Mouse (Mus musculus) heart, postnatal 36 days (tissue): ENCODE results near the gene Gm28048. TPM values are rescaled to one million over a fixed set of nuclear protein-coding genes. Genes with fewer than 3 reads are reported as not detected.

ENCODE experiments used
- DNase-seq, 2 experiments: peaks; one replicate each; pipeline ENCODE4 v3.0.0; 2021 to 2022
- intact Hi-C: fragments of 180-260 bp; cut with DNase I; formaldehyde crosslinking; loops from one replicate; pipeline ENCODE4 v1.15.1; 2025
- total RNA-seq, 2 experiments: library from RNA; stranded (reverse); gene quantifications; 2 replicates each; pipeline ENCODE4 v1.2.3; 2021

Gene Gm28048
- total RNA-seq, 2 experiments from 2014 or later = 4.4 to 5.2 TPM

DNA sequence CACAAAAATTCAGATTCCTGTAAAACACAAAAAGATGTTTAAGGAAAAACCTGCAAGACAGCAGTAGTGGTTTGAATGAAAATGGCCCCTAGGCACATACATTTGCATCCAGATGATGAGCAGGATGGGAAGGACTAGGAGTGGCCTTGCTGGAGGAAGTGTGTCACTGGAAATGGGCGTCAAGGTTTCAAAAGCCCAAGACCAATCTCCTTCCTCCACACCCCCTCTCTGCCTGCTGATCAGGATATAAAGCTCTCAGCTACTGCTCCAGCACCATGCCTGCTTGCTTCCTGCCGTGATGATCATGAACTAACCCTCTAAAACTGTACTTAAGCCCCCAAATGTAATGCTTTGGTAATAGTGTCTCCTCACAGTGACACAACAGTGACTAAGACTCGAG is 81.8 kb downstream of the Gm28048 start:
- intact Hi-C loops = no loop called here
- no peak for DNase-seq

DNA sequence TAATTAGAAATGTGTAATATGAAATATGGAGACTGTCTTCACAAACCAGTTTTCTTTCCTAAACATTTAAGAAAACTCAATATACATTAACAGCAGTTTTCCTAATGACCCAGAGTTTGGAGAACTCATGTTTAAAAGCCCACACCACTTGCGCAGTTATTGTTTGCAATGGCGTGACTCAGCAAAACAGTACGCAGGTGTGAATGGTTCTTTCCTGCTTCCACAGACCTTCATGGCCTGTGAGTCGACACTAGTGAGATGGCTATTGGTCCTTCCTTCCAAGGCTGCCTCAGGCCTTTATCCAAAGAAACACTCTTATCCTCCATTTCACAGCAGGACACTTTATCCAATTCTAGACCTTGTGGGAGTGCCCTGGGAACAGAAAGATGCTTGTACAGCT is 84.2 kb downstream of the Gm28048 start:
- intact Hi-C loops = no loop called here

DNA sequence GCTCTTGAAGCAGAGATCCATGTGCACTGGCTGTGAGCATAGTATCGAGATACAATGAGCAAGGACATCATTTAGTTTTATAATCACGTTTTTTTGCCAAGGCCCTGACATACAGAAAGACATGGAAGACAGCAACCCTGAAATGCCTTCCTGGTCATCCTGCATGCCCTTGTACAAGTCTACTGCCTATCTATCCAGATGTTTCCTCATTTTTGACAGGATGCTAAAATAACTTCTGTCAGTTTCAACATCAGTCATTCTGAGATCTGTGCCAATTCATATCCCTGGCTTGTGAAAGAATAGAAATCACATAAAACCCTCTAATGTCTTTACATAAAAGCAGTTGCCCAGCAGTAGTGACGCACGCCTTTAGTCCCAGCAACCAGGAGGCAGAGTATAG is 84.8 kb downstream of the Gm28048 start:
- no peak for DNase-seq
- intact Hi-C loops = no loop called here

More for the DNA sequence above, 84.2 kb downstream of the Gm28048 start:
- DNase-seq = no peak

DNA sequence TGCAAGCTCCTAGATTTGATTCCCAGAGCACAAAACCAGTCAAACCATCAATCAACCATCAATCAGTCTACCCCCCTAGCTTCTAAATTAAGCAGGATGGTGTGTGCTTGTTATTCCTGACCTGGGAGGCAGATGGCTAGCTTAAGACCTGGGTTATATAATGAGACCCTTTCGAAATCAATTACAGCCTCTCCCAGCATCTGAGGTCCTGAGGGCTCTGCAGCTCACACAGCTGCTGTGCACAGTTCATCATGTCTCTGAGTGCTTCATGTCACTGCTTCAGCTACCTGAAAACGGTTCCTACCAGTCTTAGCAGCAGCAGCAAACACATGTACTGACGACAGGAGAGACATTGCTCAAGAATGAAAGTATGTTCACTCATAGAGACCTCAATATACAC is 88.8 kb downstream of the Gm28048 start:
- intact Hi-C loops = no loop called here
- no peak for DNase-seq

DNA sequence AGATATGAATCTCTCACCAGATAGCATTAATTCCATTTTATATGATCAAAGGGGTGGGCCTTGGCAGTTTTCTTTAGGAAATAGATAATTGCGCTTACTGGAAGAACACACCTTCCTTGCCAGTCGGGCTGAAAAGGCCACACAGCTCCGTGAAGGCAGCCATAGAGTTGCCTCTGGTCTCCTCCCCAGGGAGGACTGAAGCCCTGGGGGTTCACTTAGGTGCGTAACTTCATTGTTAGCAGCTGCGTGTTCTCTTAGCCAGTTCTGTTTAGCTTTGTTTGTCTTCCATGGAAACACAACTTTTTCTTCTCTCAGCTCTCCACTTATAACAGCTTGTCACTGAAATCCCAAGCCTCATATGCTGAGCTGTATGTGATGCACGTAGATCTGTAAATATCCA is 89.4 kb downstream of the Gm28048 start:
- no peak for DNase-seq
- intact Hi-C loops = no loop called here

DNA sequence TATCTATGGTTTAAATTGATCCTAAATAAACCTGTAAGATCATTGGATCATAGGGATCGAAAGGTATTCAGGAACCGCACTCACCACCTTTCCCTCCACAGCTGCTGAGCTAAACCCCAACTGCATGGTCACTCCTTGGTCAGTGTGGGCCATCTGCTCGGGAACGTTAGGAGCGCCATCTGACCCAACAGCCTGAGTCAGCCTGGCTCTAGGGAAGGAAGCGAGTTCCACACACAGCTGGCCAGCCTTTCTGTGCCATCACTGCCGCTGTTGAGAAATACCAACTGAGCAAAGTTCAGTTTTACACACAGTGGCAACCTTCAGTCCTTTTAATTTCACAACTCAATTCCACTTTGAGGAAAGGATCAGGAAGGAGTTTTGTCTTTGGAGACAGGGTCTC is 90.0 kb downstream of the Gm28048 start:
- intact Hi-C loops = no loop called here
- DNase-seq = no peak

DNA sequence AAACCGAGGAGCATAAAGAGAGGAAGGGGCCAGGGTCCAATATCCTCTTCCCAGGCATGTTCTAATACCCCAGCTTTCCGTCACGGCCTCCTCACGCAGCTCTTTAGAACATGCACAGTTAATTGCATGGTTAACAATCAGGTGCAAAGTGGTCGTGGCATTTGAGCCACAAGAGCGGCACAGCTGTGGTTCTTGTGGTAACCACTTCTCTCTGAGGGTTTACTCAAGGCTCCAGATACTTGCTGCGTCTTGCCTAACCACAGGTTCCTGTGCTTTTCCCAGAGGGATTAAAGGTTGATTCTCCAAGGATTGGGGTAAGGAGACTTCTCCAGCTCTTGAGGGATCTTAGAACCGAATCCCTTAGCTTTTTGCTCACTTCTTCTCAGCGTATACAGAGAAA is 90.6 kb downstream of the Gm28048 start:
- intact Hi-C loops = no loop called here
- DNase-seq = no peak

DNA sequence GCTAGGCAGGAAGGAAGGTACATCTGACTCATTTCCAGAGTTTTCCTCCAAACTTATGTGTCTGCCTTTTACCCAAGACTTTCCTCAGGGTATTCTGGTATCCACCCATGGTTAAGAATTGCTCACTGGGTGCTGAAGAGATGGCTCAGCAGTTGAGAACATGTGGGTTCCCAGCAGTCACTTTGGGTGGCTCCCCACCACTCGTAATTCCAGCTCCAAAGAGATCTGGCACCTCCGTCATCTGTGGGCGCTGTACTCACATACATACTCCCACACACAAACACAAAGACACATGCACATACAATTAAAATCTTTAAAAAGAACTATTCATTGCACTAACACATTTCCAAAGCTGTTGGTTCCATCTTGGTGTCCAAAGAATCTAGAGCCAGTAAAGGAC is 92.7 kb downstream of the Gm28048 start:
- intact Hi-C loops = no loop called here
- no peak for DNase-seq

DNA sequence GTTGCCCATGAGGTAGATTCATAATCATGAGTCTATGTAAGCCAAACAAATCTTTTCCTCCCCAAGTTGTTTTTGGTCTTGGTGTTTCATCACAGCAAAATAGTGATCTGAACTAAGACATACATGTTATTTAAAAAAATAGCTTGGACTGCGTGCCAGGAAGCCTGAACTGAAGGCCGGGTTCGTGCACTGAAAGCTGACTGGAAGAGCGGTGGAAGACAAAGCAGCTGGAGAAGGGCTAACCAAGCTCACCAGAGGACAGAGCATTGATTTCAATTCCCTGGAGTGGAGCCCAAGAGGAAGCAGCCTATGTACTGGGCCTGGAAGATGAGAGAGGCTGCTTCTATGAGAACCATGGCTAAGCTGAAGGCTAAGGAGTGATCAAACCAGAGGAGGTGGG is 94.9 kb downstream of the Gm28048 start:
- intact Hi-C loops = no loop called here
- DNase-seq = no peak

DNA sequence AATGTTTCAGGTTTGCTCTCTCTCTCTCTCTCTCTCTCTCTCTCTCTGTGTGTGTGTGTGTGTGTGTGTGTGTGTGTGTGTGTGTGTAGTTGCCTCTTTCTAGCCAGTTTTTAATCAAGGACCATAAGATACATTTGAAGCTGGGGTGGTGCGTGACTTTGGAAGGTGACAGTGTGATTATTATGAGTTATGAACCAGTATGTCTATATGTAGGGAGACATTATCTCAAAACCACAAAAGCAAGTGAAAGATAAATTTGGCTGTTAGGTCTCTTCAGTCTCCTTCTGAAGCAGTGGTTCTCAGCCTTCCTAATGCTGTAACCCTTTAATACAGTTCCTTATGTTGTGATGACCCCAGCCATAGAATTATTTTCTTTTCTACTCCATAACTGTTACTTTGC is 96.5 kb downstream of the Gm28048 start:
- intact Hi-C loops = no loop called here
- no peak for DNase-seq

DNA sequence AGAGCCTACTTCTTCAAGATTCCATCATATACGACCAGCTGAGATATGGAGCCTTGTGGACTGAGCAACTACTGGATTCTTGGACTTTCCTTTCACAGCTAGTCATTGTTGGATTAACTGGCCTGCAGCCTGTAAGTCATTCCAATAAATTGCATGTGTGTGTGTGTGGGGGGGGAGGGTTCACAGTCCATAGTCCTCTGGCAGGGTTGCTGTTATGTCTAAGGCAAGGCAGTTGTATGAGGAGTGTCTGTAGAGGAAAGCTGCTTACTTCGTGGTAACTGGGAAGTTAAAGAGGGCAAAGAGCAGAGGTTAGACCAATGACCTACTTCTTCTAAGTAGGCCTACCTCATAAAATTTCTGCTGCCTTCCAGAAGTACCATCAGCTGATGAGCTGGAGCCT is 98.2 kb downstream of the Gm28048 start:
- intact Hi-C loops = no loop called here
- DNase-seq = no peak

DNA sequence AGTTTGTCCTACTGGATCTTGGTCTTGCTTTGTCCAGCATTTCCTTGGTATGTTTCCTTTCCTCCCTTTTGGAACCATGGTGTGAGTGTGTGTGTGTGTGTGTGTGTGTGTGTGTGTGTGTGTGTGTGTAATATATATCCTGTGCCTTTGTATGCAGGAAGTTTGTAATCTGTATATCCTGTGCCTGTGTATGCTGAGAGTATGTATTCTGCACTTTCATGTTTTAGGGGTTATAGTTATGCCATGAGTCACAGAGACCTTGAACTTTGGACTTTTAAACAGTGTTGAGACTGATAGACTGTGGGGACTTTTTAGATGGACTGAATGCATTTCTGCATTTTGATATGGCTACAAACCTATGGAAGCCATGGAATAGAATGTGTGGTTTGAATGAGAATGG is 99.0 kb downstream of the Gm28048 start:
- intact Hi-C loops = no loop called here
- no peak for DNase-seq

DNA sequence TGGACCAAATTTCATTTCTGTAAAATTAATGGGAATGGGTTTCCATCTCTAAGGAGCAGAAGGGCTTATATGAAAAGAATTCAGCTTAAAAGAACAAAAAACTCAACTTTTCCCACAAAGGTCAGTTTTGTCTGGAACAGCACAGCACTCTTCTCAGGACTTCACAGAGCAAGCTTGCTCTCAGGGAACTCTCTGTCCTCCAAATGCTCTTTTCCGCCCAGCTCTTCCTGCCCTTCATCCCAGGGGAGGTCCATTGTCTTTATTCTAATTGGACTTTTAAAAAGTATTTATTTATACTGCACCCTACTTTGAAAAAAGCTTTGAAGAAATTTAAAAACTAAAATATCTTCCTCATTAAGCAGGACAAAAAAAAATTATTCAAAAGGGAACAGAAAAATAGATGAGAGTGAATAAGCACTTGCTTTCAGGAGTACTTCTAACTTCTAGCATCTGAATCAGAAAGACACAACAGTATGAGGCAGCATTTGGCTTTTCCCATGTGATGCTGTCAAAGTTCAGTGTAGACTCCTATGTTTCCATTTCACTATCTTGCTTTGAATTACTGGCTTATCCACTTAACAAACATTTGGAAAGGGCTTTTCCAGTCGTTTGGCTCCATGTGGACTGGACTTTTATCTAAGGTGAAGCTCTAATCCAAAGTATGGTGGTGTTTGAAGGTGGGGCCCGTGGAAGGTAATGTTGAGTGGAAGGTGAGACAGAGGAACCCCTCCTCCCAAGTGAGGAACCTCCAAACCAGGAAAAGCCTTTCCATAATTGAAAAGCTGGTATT is 101.3 kb downstream of the Gm28048 start:
- DNase-seq = no peak
- intact Hi-C loops = no loop called here

DNA sequence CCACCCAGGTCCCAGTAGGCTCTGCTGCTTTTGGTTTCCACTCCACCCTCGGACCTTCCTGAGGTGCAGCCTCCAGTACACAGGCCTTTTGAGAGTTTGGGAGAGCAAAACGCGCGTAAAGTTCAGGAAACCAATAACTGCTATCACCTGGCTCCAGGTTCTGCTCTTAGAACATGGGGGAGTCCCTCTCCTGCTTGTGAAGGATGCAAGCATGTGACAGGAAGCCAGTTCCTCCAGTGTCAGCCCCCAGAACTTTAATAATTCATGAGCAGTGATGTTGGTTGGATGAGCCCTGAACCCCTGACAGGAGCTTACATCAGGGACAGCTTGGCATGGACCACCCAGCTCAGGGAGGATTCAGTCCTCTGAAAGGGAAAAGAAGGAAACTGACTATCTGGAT is 102.2 kb downstream of the Gm28048 start:
- no peak for DNase-seq
- intact Hi-C loops = no loop called here

DNA sequence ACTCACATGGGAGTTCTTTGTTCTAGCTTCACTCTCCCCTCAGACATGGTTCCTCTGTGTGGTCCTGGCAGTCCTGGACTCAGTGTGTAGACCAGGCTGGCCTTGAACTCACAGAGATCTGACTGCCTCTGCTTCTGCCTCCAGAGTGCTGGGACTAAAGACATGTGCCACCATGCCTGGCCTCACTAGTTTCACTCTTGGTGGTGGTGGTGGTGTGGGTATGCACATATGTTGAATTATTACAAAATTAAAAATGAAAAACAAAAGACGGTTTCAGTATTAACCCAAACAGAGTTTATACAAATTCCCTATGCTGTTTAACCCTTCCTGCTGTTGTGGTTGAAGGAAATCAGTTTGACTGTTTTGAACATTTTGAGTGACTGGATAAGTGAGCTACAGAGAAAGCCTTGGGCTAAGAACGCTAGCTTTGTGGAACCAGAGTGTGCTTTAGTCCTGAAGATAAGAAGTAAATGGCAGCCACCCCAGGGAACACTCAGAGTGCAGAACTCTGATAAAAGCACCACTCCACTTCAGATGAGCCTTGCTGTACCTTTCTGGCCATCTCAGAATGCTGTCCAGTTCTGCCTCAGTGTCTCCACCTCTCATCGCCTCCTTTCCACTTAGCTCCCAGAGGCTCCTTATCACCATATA is 105.1 kb downstream of the Gm28048 start:
- DNase-seq = no peak
- intact Hi-C loops = no loop called here

DNA sequence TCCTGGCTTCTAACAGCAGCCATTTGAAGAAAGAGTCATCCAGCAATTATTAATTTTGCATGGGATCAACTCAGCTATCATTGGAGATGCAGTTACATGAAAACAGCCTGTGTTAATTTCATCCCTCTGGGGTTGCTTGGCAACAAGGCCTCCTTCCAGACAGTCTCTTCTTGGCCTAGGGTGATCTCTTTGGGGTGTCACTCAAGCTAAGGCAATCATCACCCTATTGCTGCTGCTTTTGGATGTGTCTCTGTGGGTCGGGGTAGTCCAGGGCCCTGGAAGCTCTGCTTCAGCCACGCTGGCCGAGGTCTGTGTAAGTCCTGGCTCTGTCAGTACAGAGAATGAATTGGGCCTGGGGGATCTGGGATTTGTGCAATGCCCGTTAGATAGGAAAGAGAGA is 106.6 kb downstream of the Gm28048 start:
- DNase-seq = no peak
- intact Hi-C loops = no loop called here

DNA sequence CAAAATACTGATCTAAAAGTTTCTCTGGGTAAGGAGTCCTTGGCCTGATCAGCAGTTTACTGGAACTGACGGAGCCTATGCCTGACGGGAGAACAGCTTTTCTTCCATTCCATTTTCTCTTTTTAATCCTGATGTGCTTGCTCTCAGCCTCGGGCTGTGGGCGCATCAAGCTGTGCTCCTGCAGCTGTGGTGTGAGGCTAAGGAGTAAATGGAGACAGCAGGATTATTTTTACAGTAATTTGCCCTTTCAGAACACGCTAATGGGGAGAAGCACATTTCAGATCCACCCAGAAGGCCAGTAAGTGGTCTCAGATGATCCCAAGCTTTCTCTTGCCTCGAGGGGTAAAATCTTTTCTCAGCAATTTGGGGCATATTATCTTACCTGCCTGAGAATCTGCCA is 107.1 kb downstream of the Gm28048 start:
- intact Hi-C loops = no loop called here
- no peak for DNase-seq

DNA sequence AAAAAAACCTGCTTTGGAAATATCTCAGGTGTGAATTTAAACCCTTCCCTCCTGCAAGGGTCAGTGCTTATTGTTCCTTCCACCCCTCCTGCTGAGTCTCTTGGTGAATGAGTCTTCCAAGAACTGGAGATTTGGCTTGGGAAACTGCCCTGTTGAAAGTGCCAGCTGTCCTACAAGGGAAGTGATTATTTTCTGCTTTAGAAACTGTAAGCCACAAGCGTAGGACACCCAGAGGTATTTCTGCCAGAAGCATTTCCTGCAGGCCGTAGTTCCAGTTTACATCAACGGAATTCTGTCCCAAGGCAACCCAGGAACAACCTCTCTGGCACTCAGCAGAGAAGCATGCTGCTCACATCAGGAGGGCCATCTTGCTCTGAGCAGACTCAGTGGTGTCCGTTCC is 108.5 kb downstream of the Gm28048 start:
- peak; percentile 27 to 38 for DNase-seq
- intact Hi-C loops = no loop called here

DNA sequence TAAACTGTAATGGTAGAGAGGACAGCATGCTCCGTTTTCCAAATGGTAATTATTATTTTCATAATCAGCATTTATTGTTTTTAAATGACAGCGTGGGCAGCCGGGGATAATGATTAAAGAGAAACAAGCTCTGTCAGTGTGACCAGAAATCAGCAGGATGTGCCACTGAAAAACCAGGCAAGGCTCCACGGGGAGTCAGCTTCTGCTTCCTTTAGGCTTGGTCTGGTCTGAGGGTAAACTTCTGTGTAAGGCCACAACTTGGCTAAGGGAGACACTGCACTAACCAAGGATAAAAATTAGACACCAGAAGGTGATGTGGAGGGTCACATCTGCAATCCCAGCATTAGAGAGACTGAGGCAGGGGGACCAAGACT is 109.6 kb downstream of the Gm28048 start:
- intact Hi-C loops = no loop called here
- no peak for DNase-seq

DNA sequence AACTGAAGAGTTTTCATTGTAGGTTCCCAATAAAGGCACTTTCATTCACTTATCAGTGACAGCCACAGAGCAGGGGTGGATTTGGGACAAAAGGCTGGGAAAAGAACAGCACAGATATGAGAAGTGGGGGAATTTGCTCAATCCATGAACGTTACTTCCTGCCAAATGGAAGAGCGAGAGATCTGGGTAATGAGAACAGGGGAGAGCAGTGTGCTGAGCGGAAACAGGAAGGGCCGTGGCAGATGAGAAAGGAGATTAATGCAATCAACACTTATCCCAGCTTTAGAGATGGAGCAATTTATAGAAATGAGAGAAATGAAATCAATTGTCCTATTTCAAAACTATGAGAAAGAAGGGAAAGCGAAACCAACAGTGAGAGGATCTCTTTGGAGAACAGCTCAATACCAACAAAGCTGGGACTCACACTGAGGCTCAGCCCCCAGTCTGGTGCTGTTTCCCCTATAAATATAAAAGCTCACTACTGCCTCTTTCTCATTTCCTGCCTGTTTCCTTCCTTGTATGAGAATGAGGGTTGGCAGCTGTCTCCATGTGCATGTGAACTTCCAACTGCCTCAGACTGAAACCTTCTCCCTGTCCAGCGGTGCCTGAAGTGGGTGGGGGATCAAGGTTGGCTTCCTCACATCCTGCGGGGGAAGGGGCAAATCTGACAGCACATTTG is 110.1 kb downstream of the Gm28048 start:
- peak in 1 of 2 experiments; percentile 25 for DNase-seq
- intact Hi-C loops = no loop called here

DNA sequence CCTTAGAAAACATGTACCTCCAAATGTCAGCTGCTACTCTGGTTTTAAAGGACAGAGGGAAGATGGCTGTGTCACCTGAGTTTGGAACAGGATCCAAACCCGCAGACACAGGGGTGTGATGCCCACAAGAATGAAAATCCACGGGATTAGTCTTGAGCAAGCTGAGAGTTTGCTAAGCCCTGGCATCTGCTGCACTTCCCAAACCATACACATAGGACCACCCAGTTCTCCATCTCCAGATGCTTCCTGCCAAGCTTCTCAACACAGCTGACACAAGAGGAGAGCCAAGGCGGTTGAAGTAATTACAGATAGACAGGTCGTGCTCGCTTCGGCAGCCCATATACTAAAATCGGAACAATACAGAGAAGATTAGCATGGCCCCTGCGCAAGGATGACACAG is 113.3 kb downstream of the Gm28048 start:
- intact Hi-C loops = no loop called here
- no peak for DNase-seq

DNA sequence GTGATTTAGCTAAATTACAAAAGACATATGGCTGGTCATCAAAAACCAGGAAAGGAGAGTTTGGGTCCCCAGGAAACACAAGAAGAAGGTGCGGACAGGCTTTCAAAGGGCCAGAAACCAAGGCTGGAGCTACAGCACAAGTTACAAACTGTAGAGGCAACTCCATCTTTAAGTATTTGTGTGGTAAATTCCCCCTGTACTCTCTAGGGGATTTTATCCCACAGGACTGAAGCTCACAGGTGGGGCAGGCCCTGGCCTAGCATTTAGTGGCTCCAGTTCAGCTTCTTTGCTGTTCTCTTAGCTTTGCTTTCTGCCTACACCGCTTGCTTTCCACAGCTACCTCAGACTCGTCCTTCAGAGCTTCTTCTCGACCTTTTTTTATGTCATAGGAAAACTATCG is 114.2 kb downstream of the Gm28048 start:
- DNase-seq = no peak
- intact Hi-C loops = no loop called here
